Mouse (Mus musculus): ENCODE measurements around the gene Ccnf. TPM values are rescaled to one million over a fixed set of nuclear protein-coding genes. Genes with fewer than 3 reads are reported as not detected.

Gene Ccnf
- polyA plus RNA-seq, 1 experiment from 2014 or later = 69.1 TPM

GRCm38 (mm10) chr17:24208641-24209042, 42.6 kb downstream of the Ccnf start:
- Histone ChIP-seq H3K4me1 (replicated peaks) (peaks cover 95% of the 10 kb centered on the region), H3K27me3 (peaks cover 48% of the 10 kb centered on the region), H3K9me3 (replicated peaks) (no peaks in the 10 kb centered on the region), H3K36me3 (no peaks in the 10 kb centered on the region), H3K9ac (peak overlapping the region; percentile 93), H3K4me2 (peak overlapping the region; percentile 100), H3K27ac (peak overlapping the region; percentile 99), H3K4me3 (replicated peaks) (peak overlapping the region; percentile 80)
- ATAC-seq (ENCODE audit: low read depth) (peak; percentile 2; the same call in 1 of the 2 replicates), DNase-seq (no peak)
- 5% methylated on average over 29 of the region's 29 CpGs for WGBS (ENCODE audit: insufficient replicate concordance)

- no peaks in the 10 kb centered on the region for H3K36me3 ChIP-seq
- H3K9ac ChIP-seq = peak overlapping the region; percentile 93
- peaks cover 45% of the 10 kb centered on the region for H3K27me3 ChIP-seq
- H3K4me1 ChIP-seq (replicated peaks) = peaks cover 98% of the 10 kb centered on the region
- 71% methylated on average over 34 of the region's 34 CpGs for WGBS (ENCODE audit: insufficient replicate concordance)
- no peaks in the 10 kb centered on the region for H3K9me3 ChIP-seq (replicated peaks)
- peak overlapping the region; percentile 80 for H3K4me3 ChIP-seq (replicated peaks)
- DNase-seq = no peak
- H3K27ac ChIP-seq = peak overlapping the region; percentile 99
- no peak for ATAC-seq (ENCODE audit: low read depth)
- peak overlapping the region; percentile 100 for H3K4me2 ChIP-seq
These were observed 43.3 kb downstream of the Ccnf start for GRCm38 (mm10) chr17:24207768-24208640.

- Histone ChIP-seq H3K36me3 (peaks cover 3% of the 10 kb centered on the region; the same call in 1 of the 2 replicates), H3K27ac (peak overlapping the region; percentile 99), H3K9ac (peak overlapping the region; percentile 93), H3K4me2 (peak overlapping the region; percentile 100), H3K4me3 (replicated peaks) (peak overlapping the region; percentile 80), H3K9me3 (replicated peaks) (no peaks in the 10 kb centered on the region), H3K27me3 (peaks cover 34% of the 10 kb centered on the region), H3K4me1 (replicated peaks) (peaks cover 98% of the 10 kb centered on the region)
- WGBS (ENCODE audit: insufficient replicate concordance) = 5% methylated on average over 62 of the region's 62 CpGs
- ATAC-seq (ENCODE audit: low read depth) = peak; percentile 35
- DNase-seq = peak; percentile 85
These were observed 44.6 kb downstream of the Ccnf start for GRCm38 (mm10) chr17:24206451-24207351.

GRCm38 (mm10) chr17:24205908-24206361, 45.3 kb downstream of the Ccnf start:
- H3K4me1 ChIP-seq (replicated peaks) = peaks cover 98% of the 10 kb centered on the region
- no peak for ATAC-seq (ENCODE audit: low read depth)
- H3K9ac ChIP-seq = peak overlapping the region; percentile 93
- peaks cover 5% of the 10 kb centered on the region; the same call in 1 of the 2 replicates for H3K36me3 ChIP-seq
- H3K4me2 ChIP-seq = peak overlapping the region; percentile 100
- no peak for DNase-seq
- H3K27ac ChIP-seq = peak overlapping the region; percentile 99
- WGBS (ENCODE audit: insufficient replicate concordance) = 5% methylated on average over 15 of the region's 15 CpGs
- peak overlapping the region; percentile 80 for H3K4me3 ChIP-seq (replicated peaks)
- H3K27me3 ChIP-seq = peaks cover 26% of the 10 kb centered on the region
- H3K9me3 ChIP-seq (replicated peaks) = no peaks in the 10 kb centered on the region

- Histone ChIP-seq H3K36me3 (peaks cover 10% of the 10 kb centered on the region; the same call in 1 of the 2 replicates), H3K4me2 (peak within 1 kb of the TSS; percentile 100), H3K4me1 (replicated peaks) (peaks cover 98% of the 10 kb centered on the region), H3K4me3 (replicated peaks) (peak within 1 kb of the TSS; percentile 80), H3K9me3 (replicated peaks) (no peaks in the 10 kb centered on the region), H3K9ac (peak within 1 kb of the TSS; percentile 93), H3K27me3 (peaks cover 20% of the 10 kb centered on the region), H3K27ac (peak within 1 kb of the TSS; percentile 99)
- ATAC-seq (ENCODE audit: low read depth) = peak; percentile 41
- peak; percentile 95 for DNase-seq
- WGBS (ENCODE audit: insufficient replicate concordance) = under 1% methylated on average over 65 of the region's 65 CpGs
These were observed 45.9 kb downstream of the Ccnf start, which contains the start of gene Tbc1d24 for GRCm38 (mm10) chr17:24205284-24205888. TSS of gene Tbc1d24 (minus strand) at chr17:24205562.

GRCm38 (mm10) chr17:24204846-24205245, 46.4 kb downstream of the Ccnf start:
- WGBS (ENCODE audit: insufficient replicate concordance) = 6% methylated on average over 7 of the region's 7 CpGs
- no peaks in the 10 kb centered on the region for H3K9me3 ChIP-seq (replicated peaks)
- H3K36me3 ChIP-seq = peaks cover 10% of the 10 kb centered on the region; the same call in 1 of the 2 replicates
- ATAC-seq (ENCODE audit: low read depth) (no peak), DNase-seq (peak; percentile 38)
- peak overlapping the region; percentile 99 for H3K27ac ChIP-seq
- peak overlapping the region; percentile 100 for H3K4me2 ChIP-seq
- peak overlapping the region; percentile 93 for H3K9ac ChIP-seq
- H3K27me3 ChIP-seq = peaks cover 15% of the 10 kb centered on the region
- H3K4me3 ChIP-seq (replicated peaks) = peak overlapping the region; percentile 80
- peaks cover 98% of the 10 kb centered on the region for H3K4me1 ChIP-seq (replicated peaks)

- H3K36me3 ChIP-seq = peaks cover 10% of the 10 kb centered on the region; the same call in 1 of the 2 replicates
- H3K4me1 ChIP-seq (replicated peaks) = peaks cover 98% of the 10 kb centered on the region
- no peaks in the 10 kb centered on the region for H3K9me3 ChIP-seq (replicated peaks)
- peak overlapping the region; percentile 100 for H3K4me2 ChIP-seq
- ATAC-seq (ENCODE audit: low read depth) = no peak
- no peak for DNase-seq
- 30% methylated on average over 3 of the region's 3 CpGs for whole genome bisulfite sequencing (ENCODE audit: insufficient replicate concordance)
- H3K9ac ChIP-seq = peak overlapping the region; percentile 93
- H3K27me3 ChIP-seq = peaks cover 11% of the 10 kb centered on the region
- H3K4me3 ChIP-seq (replicated peaks) = peak overlapping the region; percentile 80
- peak overlapping the region; percentile 99 for H3K27ac ChIP-seq
These were observed 47.4 kb downstream of the Ccnf start for GRCm38 (mm10) chr17:24203611-24204534.

GRCm38 (mm10) chr17:24203068-24203467, 48.2 kb downstream of the Ccnf start:
- WGBS (ENCODE audit: insufficient replicate concordance) = 18% methylated on average over 4 of the region's 4 CpGs
- Histone ChIP-seq H3K9me3 (replicated peaks) (no peaks in the 10 kb centered on the region), H3K4me1 (replicated peaks) (peaks cover 98% of the 10 kb centered on the region), H3K9ac (peak overlapping the region; percentile 93), H3K27ac (peak overlapping the region; percentile 99), H3K27me3 (peaks cover 9% of the 10 kb centered on the region), H3K4me3 (replicated peaks) (peak overlapping the region; percentile 80), H3K36me3 (peaks cover 10% of the 10 kb centered on the region; the same call in 1 of the 2 replicates), H3K4me2 (peak overlapping the region; percentile 100)
- peak; percentile 77 for ATAC-seq (ENCODE audit: low read depth)
- peak; percentile 79 for DNase-seq

GRCm38 (mm10) chr17:24201092-24201491, 50.2 kb downstream of the Ccnf start:
- H3K4me2 ChIP-seq = peak overlapping the region; percentile 100
- peaks cover 16% of the 10 kb centered on the region for H3K36me3 ChIP-seq
- ATAC-seq (ENCODE audit: low read depth) (no peak), DNase-seq (no peak)
- H3K9ac ChIP-seq = peak overlapping the region; percentile 93
- H3K4me3 ChIP-seq (replicated peaks) = no peak overlapping the region
- no peaks in the 10 kb centered on the region for H3K27me3 ChIP-seq
- H3K9me3 ChIP-seq (replicated peaks) = no peaks in the 10 kb centered on the region
- peaks cover 98% of the 10 kb centered on the region for H3K4me1 ChIP-seq (replicated peaks)
- peak overlapping the region; percentile 99 for H3K27ac ChIP-seq
- WGBS (ENCODE audit: insufficient replicate concordance) = 72% methylated on average over 4 of the region's 4 CpGs

GRCm38 (mm10) chr17:24199741-24200140, 51.5 kb downstream of the Ccnf start:
- DNase-seq = no peak
- H3K4me1 ChIP-seq (replicated peaks) = peaks cover 100% of the 10 kb centered on the region
- H3K9me3 ChIP-seq (replicated peaks) = no peaks in the 10 kb centered on the region
- peak overlapping the region; percentile 93 for H3K9ac ChIP-seq
- WGBS (ENCODE audit: insufficient replicate concordance) = 36% methylated on average over 4 of the region's 4 CpGs
- no peaks in the 10 kb centered on the region for H3K27me3 ChIP-seq
- peak overlapping the region; percentile 100 for H3K4me2 ChIP-seq
- peak overlapping the region; percentile 16; the same call in 1 of the 2 replicates for H3K4me3 ChIP-seq (replicated peaks)
- peak; percentile 13; the same call in 1 of the 2 replicates for ATAC-seq (ENCODE audit: low read depth)
- peaks cover 27% of the 10 kb centered on the region for H3K36me3 ChIP-seq
- peak overlapping the region; percentile 99 for H3K27ac ChIP-seq
